Mouse (Mus musculus) adipocyte (in vitro differentiated cells): Measurements from ENCODE around the gene Med12l.
"Not testable (repeated sequence)": the region's sequence is repeated elsewhere in the genome, so short reads cannot be mapped to it uniquely, and the experiment has no call there.

Experiments
- DNase-seq: peaks from one replicate; pipeline ENCODE4 v3.0.0-alpha.2; 2016; ENCODE audit warnings: low spot score

Gene Med12l

GRCm38 (mm10) chr3:59022971-59023370 lies 17.3 kb downstream of the Med12l start:
- DNase-seq: no peak

- no peak for DNase-seq
These were observed 19.0 kb downstream of the Med12l start for GRCm38 (mm10) chr3:59024531-59025192.

- no peak for DNase-seq
These were observed 19.5 kb downstream of the Med12l start for GRCm38 (mm10) chr3:59025193-59025535.

- no peak for DNase-seq
These were observed 23.1 kb downstream of the Med12l start for GRCm38 (mm10) chr3:59028696-59029095.

- no peak for DNase-seq
These were observed 25.4 kb downstream of the Med12l start for GRCm38 (mm10) chr3:59030986-59031385.

- no peak for DNase-seq
These were observed 35.9 kb downstream of the Med12l start for GRCm38 (mm10) chr3:59041487-59041886.

- no peak for DNase-seq
These were observed 49.4 kb downstream of the Med12l start for GRCm38 (mm10) chr3:59054834-59055535.

GRCm38 (mm10) chr3:59059022-59059541 lies 53.5 kb downstream of the Med12l start:
- DNase-seq: peak; percentile 91

- DNase-seq: peak; percentile 83
These were observed 54.5 kb downstream of the Med12l start for GRCm38 (mm10) chr3:59060131-59060530.

- no peak for DNase-seq
These were observed 56.5 kb downstream of the Med12l start for GRCm38 (mm10) chr3:59062141-59062540.

GRCm38 (mm10) chr3:59063431-59063830 lies 57.8 kb downstream of the Med12l start:
- DNase-seq: no peak

GRCm38 (mm10) chr3:59065937-59066336 lies 60.3 kb downstream of the Med12l start:
- no peak for DNase-seq

- DNase-seq: peak; percentile 14
These were observed 61.1 kb downstream of the Med12l start for GRCm38 (mm10) chr3:59066558-59067294.

- not testable (repeated sequence) for DNase-seq
These were observed 63.4 kb downstream of the Med12l start for GRCm38 (mm10) chr3:59069071-59069470.

GRCm38 (mm10) chr3:59077278-59077677 lies 71.7 kb downstream of the Med12l start:
- peak; percentile 37 for DNase-seq

- DNase-seq: no peak
These were observed 73.0 kb downstream of the Med12l start for GRCm38 (mm10) chr3:59078585-59078984.

GRCm38 (mm10) chr3:59079327-59079726 lies 73.7 kb downstream of the Med12l start:
- peak; percentile 79 for DNase-seq

- no peak for DNase-seq
These were observed 74.8 kb downstream of the Med12l start for GRCm38 (mm10) chr3:59080293-59080916.

- DNase-seq: no peak
These were observed 75.3 kb downstream of the Med12l start for GRCm38 (mm10) chr3:59080919-59081318.

GRCm38 (mm10) chr3:59092702-59093101 lies 87.1 kb downstream of the Med12l start:
- DNase-seq: no peak

- DNase-seq: no peak
These were observed 91.8 kb downstream of the Med12l start for GRCm38 (mm10) chr3:59097421-59097820.

- no peak for DNase-seq
These were observed 92.9 kb downstream of the Med12l start for GRCm38 (mm10) chr3:59098540-59098939.
